12 mouse cellular contexts compared by ENCODE assay signal in genomic region chr5:135435039-135435438, GRCm38 (mm10).
"Had no signal": no experiment of that assay in that cellular context is flagged by ENCODE, and none has a peak within 500 bp of the region (broad histone marks: within the 10 kb centered on the region; RNA-seq: fewer than 3 reads in every experiment).

No protein-coding gene starts in this region.

- H3K4me3 ChIP-seq: layer of hippocampus, adult 2 months; limb, embryonic 12.5 days; liver, embryonic 13.5 days; midbrain, embryonic 15.5 days; neural tube, embryonic 13.5 days had no signal

- H3K4me1 ChIP-seq: limb, embryonic 12.5 days; liver, embryonic 13.5 days; midbrain, embryonic 15.5 days had no signal

- ATAC-seq: liver, postnatal 0 days; midbrain, embryonic 15.5 days had no signal

- H3K9me3 ChIP-seq: liver, embryonic 13.5 days; midbrain, embryonic 15.5 days; neural tube, embryonic 13.5 days had no signal

- DNase-seq: kidney, adult 11 months; kidney, adult 9 months; kidney, postnatal 36 days; liver; liver, embryonic 13.5 days; liver, postnatal 0 days; right cerebral cortex, postnatal 14 days; thymus, postnatal 36 days had no signal

- H3K27me3 ChIP-seq: limb, embryonic 12.5 days; liver, embryonic 13.5 days; midbrain, embryonic 15.5 days; neural tube, embryonic 13.5 days had no signal
